Mouse (Mus musculus) lung, embryonic 15.5 days (tissue): ENCODE results near the gene Gm48551. TPM values are rescaled to one million over a fixed set of nuclear protein-coding genes. Genes with fewer than 3 reads are reported as not detected.

Source experiments
- microRNA-seq: library from miRNA; unstranded; fragments of <30 nt; microRNA quantifications from one replicate; pipeline ENCODE4, GENCODE M21; 2016
- polyA plus RNA-seq: library from polyadenylated mRNA; unstranded; fragments of >200 nt; fragmentation: Nextera tagmentation; extraction: Ambion mirVana; gene quantifications from 2 replicates; pipeline ENCODE4 v1.2.1, GENCODE M21; 2015

Gene Gm48551
- polyA plus RNA-seq, 1 experiment from 2014 or later: 1.6 TPM

Small RNA genes within 50 kb of the gene (microRNA-seq; reads per million reads assigned to microRNA genes)
- 1.5 reads per million for gene Mir1191b
- not detected for gene Mir6913

Other genes starting within 250 kb of the Gm48551 start
- 34.1 and 36.9 TPM in 2 replicates for gene Zbtb7a, start 249.2 kb upstream of the Gm48551 start, polyA plus RNA-seq
- 41.0 and 47.5 TPM in 2 replicates for gene Pias4, start 216.5 kb upstream of the Gm48551 start, polyA plus RNA-seq
- gene Eef2, start 207.8 kb upstream of the Gm48551 start, polyA plus RNA-seq: 567 and 596 TPM in 2 replicates
- 52.6 and 56.1 TPM in 2 replicates for gene Dapk3, start 201.5 kb upstream of the Gm48551 start, polyA plus RNA-seq
- gene 4930442H23Rik, start 200.6 kb upstream of the Gm48551 start, polyA plus RNA-seq: 0.16 TPM in 2 replicates
- 0.11 and 0.30 TPM in 2 replicates for gene Nmrk2, start 182.4 kb upstream of the Gm48551 start, polyA plus RNA-seq
- gene Atcay, start 153.6 kb upstream of the Gm48551 start, polyA plus RNA-seq: 0.14 and 0.29 TPM in 2 replicates
- 5.3 and 5.4 TPM in 2 replicates for gene Zfr2, start 151.3 kb upstream of the Gm48551 start, polyA plus RNA-seq
- gene Matk, start 131.5 kb upstream of the Gm48551 start, polyA plus RNA-seq: 2.7 and 3.9 TPM in 2 replicates
- gene Mrpl54, start 117.5 kb upstream of the Gm48551 start, polyA plus RNA-seq: 208 and 225 TPM in 2 replicates
- gene Apba3, start 117.5 kb upstream of the Gm48551 start, polyA plus RNA-seq: 60.7 and 66.5 TPM in 2 replicates
- gene Tjp3, start 92.9 kb upstream of the Gm48551 start, polyA plus RNA-seq: 26.4 and 28.8 TPM in 2 replicates
- gene Pip5k1c, start 91.5 kb upstream of the Gm48551 start, polyA plus RNA-seq: 45.4 and 47.0 TPM in 2 replicates
- gene Cactin, start 63.4 kb upstream of the Gm48551 start, polyA plus RNA-seq: 48.4 and 49.9 TPM in 2 replicates
- 17.8 and 18.3 TPM in 2 replicates for gene Tbxa2r, start 55.7 kb upstream of the Gm48551 start, polyA plus RNA-seq
- gene Gipc3, start 41.2 kb upstream of the Gm48551 start, polyA plus RNA-seq: 0.07 and 0.10 TPM in 2 replicates
- gene Hmg20b, start 34.0 kb upstream of the Gm48551 start, polyA plus RNA-seq: 91.2 and 92.5 TPM in 2 replicates
- gene Mfsd12, start 27.0 kb upstream of the Gm48551 start, polyA plus RNA-seq: 17.6 and 20.4 TPM in 2 replicates
- gene 4930404N11Rik, start 18.6 kb upstream of the Gm48551 start, polyA plus RNA-seq: 2.0 and 3.0 TPM in 2 replicates
- 110 and 115 TPM in 2 replicates for gene Fzr1, start 6.0 kb upstream of the Gm48551 start, polyA plus RNA-seq
- 75.9 and 79.8 TPM in 2 replicates for gene Dohh, start within 50 bp of the Gm48551 start, polyA plus RNA-seq
- 0.45 and 2.3 TPM in 2 replicates for gene Gm48552, start 4.5 kb downstream of the Gm48551 start, polyA plus RNA-seq
- gene Smim24, start 8.6 kb downstream of the Gm48551 start, polyA plus RNA-seq: 4.4 TPM in 2 replicates
- 86.0 and 87.2 TPM in 2 replicates for gene Nfic, start 71.2 kb downstream of the Gm48551 start, polyA plus RNA-seq
- gene Celf5, start 98.2 kb downstream of the Gm48551 start, polyA plus RNA-seq: 0.34 and 0.42 TPM in 2 replicates
- gene Ncln, start 111.9 kb downstream of the Gm48551 start, polyA plus RNA-seq: 81.8 and 82.8 TPM in 2 replicates
- gene S1pr4, start 115.7 kb downstream of the Gm48551 start, polyA plus RNA-seq: 2.5 and 3.6 TPM in 2 replicates
- 1.7 and 1.8 TPM in 2 replicates for gene Gna15, start 139.8 kb downstream of the Gm48551 start, polyA plus RNA-seq
- gene Gna11, start 160.7 kb downstream of the Gm48551 start, polyA plus RNA-seq: 72.7 and 74.2 TPM in 2 replicates
- 662 and 670 TPM in 2 replicates for gene Aes, start 175.0 kb downstream of the Gm48551 start, polyA plus RNA-seq
- gene Tle2, start 190.1 kb downstream of the Gm48551 start, polyA plus RNA-seq: 39.3 and 49.7 TPM in 2 replicates
- 28.1 and 29.3 TPM in 2 replicates for gene Tle6, start 216.6 kb downstream of the Gm48551 start, polyA plus RNA-seq
- gene BC025920, start 221.8 kb downstream of the Gm48551 start, polyA plus RNA-seq: 0.66 and 0.78 TPM in 2 replicates
- 41.1 TPM in 2 replicates for gene Sirt6, start 243.3 kb downstream of the Gm48551 start, polyA plus RNA-seq
- 8.6 and 9.8 TPM in 2 replicates for gene Ankrd24, start 244.1 kb downstream of the Gm48551 start, polyA plus RNA-seq